Mouse (Mus musculus) heart, adult 2 months (tissue): ENCODE measurements around the gene Lrp5.
A peak's percentile ranks its signal among the peaks of the same experiment; 100 is the strongest.

ENCODE experiments used
- CTCF ChIP-seq: fragments of 200-600 bp; IDR thresholded peaks from 2 replicates; pipeline ENCODE4 v1.8.1; 2022; ENCODE audit warnings: antibody characterized with exemption, mild to moderate bottlenecking, moderate library complexity
- EP300 ChIP-seq: fragments of 200-500 bp; IDR thresholded peaks from 2 replicates; pipeline ENCODE4 v1.6.1; 2011; ENCODE audit warnings: low read depth, low read length, control low read depth; ENCODE audit not compliant: insufficient read depth
- POLR2A ChIP-seq: fragments of 200-500 bp; IDR thresholded peaks from 2 replicates; pipeline ENCODE4 v1.6.1; 2011; ENCODE audit warnings: mild to moderate bottlenecking, low read depth, low read length, control low read depth; ENCODE audit not compliant: insufficient read depth

DNA sequence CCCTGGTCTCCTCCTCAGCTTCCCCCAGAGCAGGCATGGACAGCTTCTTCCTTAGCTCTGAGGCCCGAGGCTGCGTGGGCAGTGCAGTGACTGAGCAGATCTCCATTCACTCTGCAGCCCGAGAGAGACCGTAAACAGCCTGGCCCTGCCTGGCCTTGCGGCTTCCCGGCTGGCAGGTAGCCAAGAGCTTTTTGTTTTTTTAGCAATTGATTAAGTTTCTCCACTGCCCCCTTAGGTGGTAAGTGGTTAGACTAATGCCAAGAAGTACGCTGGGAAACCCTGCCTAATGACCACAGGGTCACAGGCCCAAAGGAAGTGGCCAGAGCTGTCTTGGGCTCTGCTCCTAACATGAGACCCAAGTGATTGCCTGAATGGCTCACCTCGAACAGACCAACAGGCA lies 47.7 kb downstream of the Lrp5 start:
- TF ChIP-seq CTCF (peak; percentile 23; the same call in 1 of the 2 replicates), EP300 (no peak), POLR2A (no peak)
